Mouse (Mus musculus): Measurements from ENCODE around the gene Gsta2. TPM values are rescaled to one million over a fixed set of nuclear protein-coding genes. Genes with fewer than 3 reads are reported as not detected.

The Gsta2 gene
- polyA plus RNA-seq, 1 experiment from 2014 or later = 1.3 TPM

DNA sequence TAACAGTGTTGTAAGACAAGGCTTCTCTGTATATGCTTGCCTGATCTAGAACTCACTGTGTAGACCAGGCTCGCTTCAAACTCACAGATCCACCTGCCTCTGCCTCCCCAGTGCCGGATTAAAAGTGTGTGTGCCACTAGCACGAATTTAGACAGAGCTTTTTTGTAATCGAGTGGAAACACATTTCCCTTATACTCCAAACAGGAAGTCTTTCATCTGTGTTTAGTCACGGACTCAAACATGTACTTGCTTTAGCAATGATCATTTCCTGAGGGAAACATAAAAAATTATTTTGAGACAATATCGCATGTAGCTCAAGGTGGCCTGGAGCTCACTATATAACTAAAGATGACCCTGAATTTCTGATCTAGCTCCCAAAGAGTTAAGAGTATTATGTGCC, 7.8 kb upstream of the Gsta2 start:
- WGBS (ENCODE audit: insufficient replicate concordance) = 24% methylated on average over 6 of the region's 6 CpGs
- Histone ChIP-seq H3K4me1 (ENCODE audit: insufficient read depth) (no peaks in the 10 kb centered on the region), H3K27ac (ENCODE audit: low read depth) (no peak overlapping the region), H3K9ac (replicated peaks) (no peak overlapping the region), H3K9me3 (ENCODE audit: low read length) (no peaks in the 10 kb centered on the region), H3K27me3 (ENCODE audit: insufficient read depth, low read length) (no peaks in the 10 kb centered on the region), H3K4me3 (ENCODE audit: low read depth, low read length) (no peak overlapping the region), H3K36me3 (replicated peaks; ENCODE audit: insufficient read depth, low read length) (no peaks in the 10 kb centered on the region), H3K4me2 (ENCODE audit: low read depth, low read length) (no peak overlapping the region)
- TF ChIP-seq EP300 (IDR thresholded peaks at IDR 0.05; ENCODE audit: low read depth) = peak; percentile 31; the same call in 1 of the 2 replicates
- TF ChIP-seq CTCF (IDR thresholded peaks at IDR 0.05; ENCODE audit: low read depth) = no peak
- ATAC-seq (no peak), DNase-seq (no peak)

DNA sequence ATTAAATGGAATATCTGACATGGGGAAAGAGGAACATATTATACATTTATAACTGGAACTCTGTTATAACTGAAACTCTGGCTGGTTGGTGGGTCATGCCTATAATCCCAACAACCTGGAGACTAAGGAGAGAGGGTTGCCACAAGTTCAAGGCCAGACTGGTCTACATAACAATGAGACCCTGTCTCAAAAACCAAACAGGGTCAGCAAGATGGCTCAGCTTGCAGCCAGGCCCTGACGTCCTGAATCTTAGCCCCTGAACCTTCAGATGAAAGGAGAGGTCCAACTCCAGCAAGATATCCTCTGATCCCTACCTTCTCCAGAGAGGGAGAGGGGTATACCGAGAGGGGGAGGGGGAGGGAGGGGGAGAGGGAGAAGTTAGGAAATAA, 4.9 kb upstream of the Gsta2 start:
- TF ChIP-seq EP300 (IDR thresholded peaks at IDR 0.05; ENCODE audit: low read depth) = no peak
- no peak for TF ChIP-seq CTCF (IDR thresholded peaks at IDR 0.05; ENCODE audit: low read depth)
- no peak for DNase-seq
- H3K27me3 ChIP-seq (ENCODE audit: insufficient read depth, low read length) = no peaks in the 10 kb centered on the region
- H3K9ac ChIP-seq (replicated peaks) = no peak overlapping the region
- H3K9me3 ChIP-seq (ENCODE audit: low read length) = no peaks in the 10 kb centered on the region
- WGBS (ENCODE audit: insufficient replicate concordance) = 49% methylated on average over 2 of the region's 2 CpGs
- no peak overlapping the region for H3K4me2 ChIP-seq (ENCODE audit: low read depth, low read length)
- no peak overlapping the region for H3K4me3 ChIP-seq (ENCODE audit: low read depth, low read length)
- no peaks in the 10 kb centered on the region for H3K36me3 ChIP-seq (replicated peaks; ENCODE audit: insufficient read depth, low read length)
- H3K4me1 ChIP-seq (ENCODE audit: insufficient read depth) = no peaks in the 10 kb centered on the region
- no peak overlapping the region for H3K27ac ChIP-seq (ENCODE audit: low read depth)
- no peak for ATAC-seq

- ATAC-seq (no peak), DNase-seq (no peak)
- WGBS (ENCODE audit: insufficient replicate concordance) = 71% methylated on average over 6 of the region's 6 CpGs
- H3K4me2 ChIP-seq (ENCODE audit: low read depth, low read length) = no peak overlapping the region
- TF ChIP-seq CTCF (IDR thresholded peaks at IDR 0.05; ENCODE audit: low read depth) = no peak
- no peak for TF ChIP-seq EP300 (IDR thresholded peaks at IDR 0.05; ENCODE audit: low read depth)
- H3K9me3 ChIP-seq (ENCODE audit: low read length) = no peaks in the 10 kb centered on the region
- H3K9ac ChIP-seq (replicated peaks) = no peak overlapping the region
- H3K4me1 ChIP-seq (ENCODE audit: insufficient read depth) = peaks cover 3% of the 10 kb centered on the region; the same call in 1 of the 2 replicates
- no peak overlapping the region for H3K27ac ChIP-seq (ENCODE audit: low read depth)
- no peak overlapping the region for H3K4me3 ChIP-seq (ENCODE audit: low read depth, low read length)
- H3K27me3 ChIP-seq (ENCODE audit: insufficient read depth, low read length) = no peaks in the 10 kb centered on the region
- H3K36me3 ChIP-seq (replicated peaks; ENCODE audit: insufficient read depth, low read length) = no peaks in the 10 kb centered on the region
Measured at GRCm38 (mm10) chr9:78359750-78360483, 4.3 kb upstream of the Gsta2 start.

DNA sequence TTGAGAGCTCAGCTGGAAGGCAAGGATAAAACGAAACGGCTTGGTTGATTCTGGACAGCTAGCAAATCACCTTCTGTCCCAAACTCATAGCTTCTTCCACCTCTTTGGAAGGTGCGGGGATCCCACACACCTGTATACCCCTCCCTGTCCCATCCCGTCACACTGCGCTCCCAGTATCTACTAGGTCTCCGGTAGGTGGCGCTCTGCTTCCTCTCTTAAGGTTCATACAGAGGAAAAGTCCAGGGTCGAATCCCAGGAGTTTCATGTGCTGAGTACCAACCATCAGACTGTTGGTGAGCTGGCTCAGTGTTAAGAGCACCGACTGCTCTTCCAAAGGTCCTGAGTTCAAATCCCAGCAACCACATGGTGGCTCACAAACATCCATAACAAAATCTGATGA, 2.5 kb upstream of the Gsta2 start:
- TF ChIP-seq CTCF (IDR thresholded peaks at IDR 0.05; ENCODE audit: low read depth) (peak; percentile 85), EP300 (IDR thresholded peaks at IDR 0.05; ENCODE audit: low read depth) (no peak)
- no peak overlapping the region for H3K4me3 ChIP-seq (ENCODE audit: low read depth, low read length)
- H3K4me2 ChIP-seq (ENCODE audit: low read depth, low read length) = no peak overlapping the region
- H3K27ac ChIP-seq (ENCODE audit: low read depth) = no peak overlapping the region
- peak; percentile 76 for DNase-seq
- no peaks in the 10 kb centered on the region for H3K9me3 ChIP-seq (ENCODE audit: low read length)
- WGBS (ENCODE audit: insufficient replicate concordance) = 15% methylated on average over 9 of the region's 9 CpGs
- H3K36me3 ChIP-seq (replicated peaks; ENCODE audit: insufficient read depth, low read length) = no peaks in the 10 kb centered on the region
- no peaks in the 10 kb centered on the region for H3K27me3 ChIP-seq (ENCODE audit: insufficient read depth, low read length)
- peak; percentile 47; the same call in 1 of the 2 replicates for ATAC-seq
- H3K9ac ChIP-seq (replicated peaks) = no peak overlapping the region
- peaks cover 3% of the 10 kb centered on the region; the same call in 1 of the 2 replicates for H3K4me1 ChIP-seq (ENCODE audit: insufficient read depth)

DNA sequence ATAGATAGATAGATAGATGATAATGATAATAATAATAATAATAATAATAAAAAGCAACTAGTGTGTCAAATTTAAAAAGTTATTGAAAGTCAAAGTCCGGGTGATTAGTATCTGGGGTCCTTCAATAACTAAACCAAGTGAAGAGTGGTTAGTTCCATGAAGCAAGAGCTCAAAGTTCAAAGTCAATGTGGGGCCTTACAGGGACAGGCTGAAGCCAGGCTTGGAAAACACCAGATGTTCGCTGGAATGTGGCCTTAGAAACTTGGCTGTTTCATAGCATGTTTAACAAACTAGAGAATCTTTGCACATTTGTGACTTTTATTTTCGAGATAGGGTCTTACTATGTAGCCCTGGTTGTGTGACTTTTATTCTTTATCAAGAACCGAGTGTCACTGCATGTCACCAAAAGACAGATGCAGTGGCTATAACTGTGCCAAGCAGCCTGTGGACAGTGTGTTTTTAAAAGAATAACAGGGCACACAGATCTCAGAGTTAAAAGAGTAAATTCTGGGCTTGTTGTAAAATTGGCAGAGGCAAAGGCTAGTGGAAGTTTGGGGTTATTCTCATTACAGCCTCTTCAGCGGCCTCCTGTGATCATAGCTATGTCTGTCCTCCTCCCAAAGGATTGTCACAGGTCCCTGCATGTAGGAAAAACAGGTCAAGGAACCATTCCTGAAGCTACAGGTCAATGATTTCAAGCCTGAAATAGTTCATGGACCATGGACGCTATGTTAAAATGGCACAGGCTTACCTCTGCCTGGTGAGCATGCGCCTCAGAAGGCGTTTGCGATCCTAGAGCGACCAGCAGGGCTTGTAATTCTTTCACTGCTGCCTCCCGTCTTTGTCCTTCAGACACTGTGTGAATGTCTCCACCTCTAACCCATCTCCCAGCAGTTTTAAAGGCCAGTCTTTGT, 666 bp downstream of the Gsta2 start:
- WGBS (ENCODE audit: insufficient replicate concordance) = 69% methylated on average over 11 of the region's 11 CpGs
- H3K36me3 ChIP-seq (replicated peaks; ENCODE audit: insufficient read depth, low read length) = no peaks in the 10 kb centered on the region
- no peak overlapping the region for H3K4me3 ChIP-seq (ENCODE audit: low read depth, low read length)
- DNase-seq (peak; percentile 19), ATAC-seq (peak; percentile 87)
- H3K9ac ChIP-seq (replicated peaks) = no peak overlapping the region
- peaks cover 3% of the 10 kb centered on the region; the same call in 1 of the 2 replicates for H3K4me1 ChIP-seq (ENCODE audit: insufficient read depth)
- no peak for TF ChIP-seq EP300 (IDR thresholded peaks at IDR 0.05; ENCODE audit: low read depth)
- TF ChIP-seq CTCF (IDR thresholded peaks at IDR 0.05; ENCODE audit: low read depth) = no peak
- H3K4me2 ChIP-seq (ENCODE audit: low read depth, low read length) = no peak overlapping the region
- H3K27ac ChIP-seq (ENCODE audit: low read depth) = peak overlapping the region; percentile 50
- H3K9me3 ChIP-seq (ENCODE audit: low read length) = no peaks in the 10 kb centered on the region
- no peaks in the 10 kb centered on the region for H3K27me3 ChIP-seq (ENCODE audit: insufficient read depth, low read length)

Data from liver, postnatal 0 days (tissue).